Mouse (Mus musculus) midbrain, embryonic 12.5 days (tissue): ENCODE results near the gene Sdf4. TPM values are rescaled to one million over a fixed set of nuclear protein-coding genes. Genes with fewer than 3 reads are reported as not detected.
A peak's percentile ranks its signal among the peaks of the same experiment; 100 is the strongest.

Experiments
- ATAC-seq: fragments of 200-750 bp; cut with Nextera tagmentation; 2 replicates; pipeline ENCODE4 v1.8.0; 2017; ENCODE audit warnings: low read depth, moderate TSS enrichment, moderate library complexity; ENCODE audit not compliant: low FRiP score
- H3K27ac ChIP-seq: fragments of 300-500 bp; sonication (generic); replicated peaks from 2 replicates; pipeline ENCODE4 v1.5.1; 2016; ENCODE audit warnings: mild to moderate bottlenecking
- H3K27me3 ChIP-seq: fragments of 300-500 bp; sonication (generic); 2 replicates; pipeline ENCODE4 v1.6.1; 2016; ENCODE audit warnings: mild to moderate bottlenecking
- H3K36me3 ChIP-seq: fragments of 300-500 bp; sonication (generic); 2 replicates; pipeline ENCODE4 v1.6.1; 2016
- H3K4me1 ChIP-seq: fragments of 300-500 bp; sonication (generic); 2 replicates; pipeline ENCODE4 v1.6.1; 2016
- H3K4me2 ChIP-seq: fragments of 300-500 bp; sonication (generic); replicated peaks from 2 replicates; pipeline ENCODE4 v1.6.1; 2016; ENCODE audit warnings: mild to moderate bottlenecking, moderate library complexity
- H3K4me3 ChIP-seq: fragments of 300-500 bp; sonication (generic); 2 replicates; pipeline ENCODE4 v1.5.1; 2016; ENCODE audit warnings: mild to moderate bottlenecking
- H3K9ac ChIP-seq: fragments of 300-500 bp; sonication (generic); replicated peaks from 2 replicates; pipeline ENCODE4 v1.6.1; 2016; ENCODE audit warnings: mild to moderate bottlenecking, moderate library complexity
- H3K9me3 ChIP-seq: fragments of 300-500 bp; sonication (generic); 2 replicates; pipeline ENCODE4 v1.6.1; 2016; ENCODE audit warnings: mild to moderate bottlenecking
- WGBS: fragments of 180-500 bp; shearing (Covaris S2); methylation state at CpG from one replicate; pipeline ENCODE4 v1.1.7; 2016; 5-methylcytosine and 5-hydroxymethylcytosine counted together
- polyA plus RNA-seq: library from polyadenylated mRNA; unstranded; fragments of >200 nt; fragmentation: Nextera tagmentation; extraction: Ambion mirVana; gene quantifications from 2 replicates; pipeline ENCODE4 v1.2.1, GENCODE M21; 2016

Gene Sdf4
- polyA plus RNA-seq, result 120 and 130 TPM in 2 replicates

DNA sequence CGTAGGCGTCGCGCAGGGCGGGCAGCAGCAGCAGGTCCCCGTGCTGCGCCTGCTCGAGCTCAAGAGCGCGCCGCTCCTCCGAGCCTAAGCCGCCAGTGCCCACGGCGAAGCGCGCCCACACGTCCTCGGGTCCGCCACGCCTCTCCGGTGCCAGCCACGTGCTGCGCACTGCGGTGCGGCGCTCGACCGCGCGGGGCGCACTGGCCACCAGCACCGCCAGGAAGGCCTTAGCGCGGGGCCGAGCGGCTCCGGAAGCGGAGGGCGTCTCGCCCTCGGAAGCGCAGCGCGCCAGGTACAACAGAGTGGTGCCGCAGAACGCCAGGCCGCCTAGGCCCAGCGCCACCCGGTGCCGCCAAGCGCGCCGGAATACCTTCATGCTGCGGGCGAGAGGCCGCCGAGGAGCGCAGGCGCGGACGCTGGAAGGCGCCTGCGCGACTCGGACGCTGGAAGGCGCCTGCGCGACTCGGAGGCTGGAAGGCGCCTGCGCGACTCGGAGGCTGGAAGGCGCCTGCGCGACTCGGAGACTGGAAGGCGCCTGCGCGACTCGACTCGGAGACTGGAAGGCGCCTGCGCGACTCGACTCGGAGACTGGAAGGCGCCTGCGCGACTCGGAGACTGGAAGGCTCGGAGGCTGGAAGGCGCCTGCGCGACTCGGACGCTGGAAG, at the start of gene Sdf4, which contains the start of gene B3galt6:
TSS of gene Sdf4 (plus strand) at position 632 of the 665 bp plus-strand sequence.
TSS of gene B3galt6 (minus strand) at position 409 of the 665 bp plus-strand sequence.
- H3K27ac ChIP-seq, result peak within 1 kb of the TSS; percentile 84
- peaks cover 30% of the 10 kb centered on the region for H3K4me1 ChIP-seq
- H3K9ac ChIP-seq, result peak within 1 kb of the TSS; percentile 77
- H3K36me3 ChIP-seq, result peaks cover 16% of the 10 kb centered on the region
- no peaks in the 10 kb centered on the region for H3K27me3 ChIP-seq
- peak within 1 kb of the TSS; percentile 95 for H3K4me2 ChIP-seq
- peak; percentile 87 for ATAC-seq
- H3K4me3 ChIP-seq, result peak within 1 kb of the TSS; percentile 76
- WGBS, result under 1% methylated on average over 99 of the region's 99 CpGs
- H3K9me3 ChIP-seq, result no peaks in the 10 kb centered on the region

DNA sequence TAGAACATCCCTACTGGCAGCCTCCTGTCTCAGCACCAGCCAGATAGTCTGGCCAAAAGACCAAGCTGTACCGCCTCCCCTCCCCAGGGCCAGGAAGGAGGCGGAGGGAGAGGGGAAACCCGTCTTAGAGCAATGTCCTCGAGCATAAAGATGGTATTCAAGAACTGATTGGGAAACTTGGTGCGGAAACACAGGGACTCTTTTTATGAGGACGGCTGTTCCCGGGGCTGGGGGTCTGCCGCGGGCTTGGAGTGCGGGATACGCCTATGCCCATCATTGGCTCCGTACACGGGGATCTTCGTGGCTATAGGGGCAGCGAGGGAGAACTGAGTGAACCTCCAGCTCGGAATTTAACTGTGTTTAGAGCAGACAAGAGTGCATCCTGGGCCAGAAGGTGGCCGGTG, 49.6 kb upstream of the Sdf4 start:
- under 1% methylated on average over 17 of the region's 17 CpGs for WGBS
- peaks cover 21% of the 10 kb centered on the region for H3K4me1 ChIP-seq
- H3K27me3 ChIP-seq, result 0 out of 2 replicates have a peak, but pooled peaks cover 6% of the 10 kb centered on the region
- H3K9ac ChIP-seq, result peak overlapping the region; percentile 90
- peak; percentile 11; the same call in 1 of the 2 replicates for ATAC-seq
- peaks cover 23% of the 10 kb centered on the region for H3K36me3 ChIP-seq
- H3K27ac ChIP-seq, result peak overlapping the region; percentile 80
- H3K4me3 ChIP-seq, result peak overlapping the region; percentile 99
- H3K4me2 ChIP-seq, result peak overlapping the region; percentile 90
- no peaks in the 10 kb centered on the region for H3K9me3 ChIP-seq

DNA sequence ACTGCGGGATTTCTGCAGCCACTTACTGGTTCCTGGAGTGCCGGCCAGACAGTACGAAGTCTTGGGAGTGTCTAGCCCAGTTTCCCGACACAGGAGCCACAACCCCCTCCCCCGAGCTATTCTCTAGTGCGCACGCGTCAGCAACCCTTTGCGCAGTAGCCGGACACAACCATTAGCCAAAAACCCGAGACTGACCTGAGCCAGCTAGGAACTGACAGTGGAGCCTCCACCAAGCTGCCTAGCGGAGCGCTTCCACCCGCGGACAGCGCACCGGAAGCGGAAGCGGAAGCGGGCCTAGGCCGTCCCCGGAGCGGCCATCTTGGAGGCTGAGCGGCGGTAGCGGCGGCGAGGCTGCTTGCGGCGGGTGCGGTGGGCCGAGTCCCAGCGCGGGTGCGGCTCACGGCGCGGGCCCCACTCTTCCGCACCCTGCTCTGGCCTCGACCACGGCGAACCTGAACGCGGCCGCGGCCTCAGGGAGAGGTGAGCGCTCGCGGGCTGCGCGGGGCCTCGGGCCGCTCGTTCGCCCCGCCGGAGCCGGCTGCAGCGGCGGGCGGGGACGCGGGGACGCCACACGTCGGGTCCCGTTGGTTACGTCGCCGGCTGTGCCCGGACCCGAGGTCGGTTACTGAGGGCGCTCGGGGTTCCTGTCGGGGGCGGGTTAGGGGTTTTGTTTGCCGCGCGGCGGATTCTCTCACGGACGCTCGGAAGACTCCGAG, 49.0 kb upstream of the Sdf4 start, which contains the start of gene Ube2j2:
TSS of gene Ube2j2 (plus strand) at position 298 of the 716 bp plus-strand sequence.
- Histone ChIP-seq H3K27me3 (0 out of 2 replicates have a peak, but pooled peaks cover 6% of the 10 kb centered on the region), H3K4me1 (peaks cover 21% of the 10 kb centered on the region), H3K4me2 (peak within 1 kb of the TSS; percentile 90), H3K9ac (peak within 1 kb of the TSS; percentile 90), H3K36me3 (peaks cover 24% of the 10 kb centered on the region), H3K9me3 (no peaks in the 10 kb centered on the region), H3K4me3 (peak within 1 kb of the TSS; percentile 99), H3K27ac (peak within 1 kb of the TSS; percentile 80)
- peak; percentile 99 for ATAC-seq
- under 1% methylated on average over 76 of the region's 85 CpGs for WGBS

DNA sequence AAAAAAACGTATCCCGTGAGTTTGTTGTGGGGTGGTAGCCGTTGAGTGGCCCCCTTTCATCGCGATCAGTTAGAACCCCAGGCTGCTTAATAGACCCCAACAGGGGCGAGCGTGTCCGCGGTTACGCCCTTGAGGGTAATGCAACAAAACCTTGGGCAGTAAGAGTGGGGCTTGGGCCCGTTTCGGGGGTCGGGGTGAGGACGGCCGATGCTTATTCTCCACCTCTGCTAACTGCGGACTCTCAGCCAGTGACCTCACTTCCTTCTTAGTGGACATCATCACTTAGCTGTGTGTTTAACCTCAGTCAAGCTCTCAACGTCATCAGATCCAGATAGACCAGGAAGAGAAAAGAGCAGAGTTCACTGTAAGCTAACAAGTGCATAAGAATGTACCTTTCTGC, 48.4 kb upstream of the Sdf4 start:
- Histone ChIP-seq H3K9me3 (no peaks in the 10 kb centered on the region), H3K27ac (peak overlapping the region; percentile 80), H3K4me2 (peak overlapping the region; percentile 90), H3K9ac (peak overlapping the region; percentile 90), H3K4me3 (peak overlapping the region; percentile 99), H3K4me1 (peaks cover 21% of the 10 kb centered on the region), H3K36me3 (peaks cover 29% of the 10 kb centered on the region), H3K27me3 (0 out of 2 replicates have a peak, but pooled peaks cover 6% of the 10 kb centered on the region)
- ATAC-seq, result no peak
- under 1% methylated on average over 17 of the region's 17 CpGs for WGBS

DNA sequence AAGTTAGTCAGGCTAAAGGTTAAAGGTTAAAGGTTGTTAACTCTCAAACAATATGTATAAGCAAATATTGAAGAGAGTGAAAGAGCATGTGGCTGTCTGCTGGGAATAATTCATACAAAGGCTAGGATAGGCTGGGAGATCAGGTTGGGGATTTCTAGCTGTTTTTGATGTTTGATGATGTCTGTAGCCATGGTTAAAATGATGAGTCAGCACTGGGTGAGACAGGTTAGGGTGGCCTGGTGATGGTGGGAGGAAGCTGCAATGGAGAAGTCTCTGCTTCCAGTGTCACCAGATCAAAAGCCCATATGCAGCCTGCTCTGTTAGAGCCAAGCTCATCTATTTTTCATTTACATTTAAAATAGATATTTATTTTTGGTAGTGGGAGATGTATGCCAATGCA, 45.6 kb upstream of the Sdf4 start:
- Histone ChIP-seq H3K27me3 (0 out of 2 replicates have a peak, but pooled peaks cover 6% of the 10 kb centered on the region), H3K9ac (no peak overlapping the region), H3K4me2 (no peak overlapping the region), H3K36me3 (peaks cover 56% of the 10 kb centered on the region), H3K4me3 (no peak overlapping the region), H3K9me3 (no peaks in the 10 kb centered on the region), H3K27ac (no peak overlapping the region), H3K4me1 (peaks cover 21% of the 10 kb centered on the region)
- ATAC-seq, result no peak

DNA sequence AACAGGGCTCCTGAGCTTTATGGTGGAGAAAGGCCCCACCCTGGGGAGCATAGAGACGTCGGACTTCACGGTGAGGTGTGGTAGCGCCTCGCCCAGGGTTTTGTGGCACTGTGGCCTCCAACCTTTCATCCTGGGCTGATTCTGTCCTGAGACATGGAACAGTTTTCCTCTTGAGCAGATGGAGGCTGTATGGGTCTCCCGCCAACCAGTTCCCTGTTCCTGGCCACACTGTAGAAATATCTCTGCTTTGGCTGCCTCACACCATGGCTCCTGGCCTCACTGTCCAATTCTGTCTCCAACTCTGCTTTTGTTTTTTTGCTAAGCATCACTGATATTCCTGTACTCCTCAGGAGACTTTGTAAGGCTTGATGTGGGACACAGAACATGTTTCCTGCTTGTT, 37.2 kb upstream of the Sdf4 start:
- Histone ChIP-seq H3K36me3 (peaks cover 78% of the 10 kb centered on the region), H3K27me3 (no peaks in the 10 kb centered on the region), H3K4me2 (no peak overlapping the region), H3K4me3 (no peak overlapping the region), H3K27ac (no peak overlapping the region), H3K4me1 (no peaks in the 10 kb centered on the region), H3K9me3 (no peaks in the 10 kb centered on the region), H3K9ac (no peak overlapping the region)
- 95% methylated on average over 6 of the region's 6 CpGs for WGBS
- ATAC-seq, result no peak

DNA sequence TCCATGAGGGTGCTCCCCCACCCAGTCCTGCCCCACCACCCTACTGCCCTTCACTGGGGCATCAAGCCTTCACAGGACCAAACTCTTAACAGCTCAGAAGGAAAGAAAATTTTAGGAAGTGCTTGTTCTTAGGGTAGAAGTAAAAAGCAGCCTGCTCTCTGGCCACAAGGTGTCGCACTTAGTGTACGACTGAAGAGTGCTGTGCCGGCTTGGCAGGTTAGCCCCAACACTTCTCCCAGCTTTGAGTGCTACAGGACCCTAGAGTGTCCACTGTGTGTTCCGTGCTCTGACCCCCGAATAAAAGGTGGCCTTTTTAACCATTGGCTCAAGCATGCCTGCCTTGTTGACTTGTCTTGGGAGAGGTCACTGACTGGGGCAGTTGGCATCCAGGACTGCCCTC, 33.4 kb upstream of the Sdf4 start:
- no peak overlapping the region for H3K4me2 ChIP-seq
- peaks cover 49% of the 10 kb centered on the region for H3K36me3 ChIP-seq
- WGBS, result 6% methylated on average over 5 of the region's 5 CpGs
- H3K27me3 ChIP-seq, result no peaks in the 10 kb centered on the region
- no peak overlapping the region for H3K9ac ChIP-seq
- H3K27ac ChIP-seq, result no peak overlapping the region
- no peak overlapping the region for H3K4me3 ChIP-seq
- peak; percentile 38 for ATAC-seq
- peaks cover 20% of the 10 kb centered on the region for H3K4me1 ChIP-seq
- H3K9me3 ChIP-seq, result no peaks in the 10 kb centered on the region

DNA sequence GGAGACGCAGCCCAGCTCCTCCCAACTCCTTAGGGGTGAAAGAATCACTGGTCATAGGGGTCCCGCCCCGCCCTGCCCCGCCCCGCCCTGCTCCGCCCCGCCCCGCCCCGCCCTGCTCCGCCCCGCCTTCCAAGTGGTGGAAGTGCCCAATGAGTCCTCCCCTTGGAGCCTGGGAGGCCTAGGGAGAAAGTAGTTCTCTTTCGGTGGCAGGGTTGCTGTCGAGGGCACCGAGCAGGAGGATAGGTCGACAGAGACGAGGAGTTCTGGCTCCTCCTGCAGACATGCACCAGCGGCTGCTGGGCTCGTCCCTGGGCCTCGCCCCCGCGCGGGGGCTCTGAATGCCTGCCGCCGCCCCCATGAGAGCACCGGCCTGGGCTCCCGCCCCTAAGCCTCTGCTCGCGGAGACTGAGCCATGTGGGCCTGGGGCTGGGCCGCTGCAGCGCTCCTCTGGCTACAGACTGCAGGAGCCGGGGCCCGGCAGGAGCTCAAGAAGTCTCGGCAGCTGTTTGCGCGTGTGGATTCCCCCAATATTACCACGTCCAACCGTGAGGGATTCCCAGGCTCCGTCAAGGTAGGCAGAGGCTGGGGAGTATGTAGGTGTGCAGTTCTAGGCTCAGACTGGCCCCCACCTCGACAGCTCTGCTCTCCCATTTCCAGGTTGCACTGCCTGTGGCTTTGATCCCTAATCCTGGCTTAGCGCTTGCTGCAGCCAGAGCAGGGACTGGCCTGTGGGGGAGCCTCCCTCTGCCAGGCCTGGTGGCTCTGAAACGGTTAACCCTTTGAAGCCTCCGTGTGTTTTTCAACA, 30.3 kb upstream of the Sdf4 start, which contains the start of gene C1qtnf12:
TSS of gene C1qtnf12 (plus strand) at position 152 of the 805 bp plus-strand sequence.
- ATAC-seq, result peak; percentile 76
- Histone ChIP-seq H3K4me2 (peak within 1 kb of the TSS; percentile 85), H3K36me3 (peaks cover 46% of the 10 kb centered on the region), H3K9ac (peak within 1 kb of the TSS; percentile 66), H3K27ac (peak within 1 kb of the TSS; percentile 52), H3K9me3 (no peaks in the 10 kb centered on the region), H3K4me1 (peaks cover 20% of the 10 kb centered on the region), H3K27me3 (no peaks in the 10 kb centered on the region), H3K4me3 (peak within 1 kb of the TSS; percentile 45)
- WGBS, result under 1% methylated on average over 31 of the region's 42 CpGs

DNA sequence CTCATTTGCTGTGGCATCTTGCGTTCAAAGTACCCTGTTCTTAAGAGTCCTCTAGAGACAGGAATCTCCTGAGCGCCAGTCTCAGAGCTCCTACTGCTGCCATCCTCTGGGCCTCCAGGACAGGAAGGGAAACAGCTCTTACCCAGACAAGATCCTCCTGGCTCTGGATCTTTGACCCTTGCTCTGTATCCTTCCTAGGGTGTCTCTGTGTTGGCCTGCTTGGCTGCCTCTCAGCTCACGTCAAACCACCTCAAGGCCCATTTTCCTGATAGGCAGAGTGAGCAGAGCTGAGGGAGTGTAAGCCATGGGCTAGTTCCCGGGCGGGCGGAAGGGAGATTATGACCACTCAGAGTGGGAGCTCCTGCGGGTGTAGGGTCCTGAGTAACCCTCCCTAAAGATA, 29.6 kb upstream of the Sdf4 start:
- WGBS, result 46% methylated on average over 7 of the region's 7 CpGs
- Histone ChIP-seq H3K4me2 (peak overlapping the region; percentile 85), H3K27me3 (no peaks in the 10 kb centered on the region), H3K4me3 (peak overlapping the region; percentile 45; the same call in 1 of the 2 replicates), H3K9ac (peak overlapping the region; percentile 66; the same call in 1 of the 2 replicates), H3K36me3 (peaks cover 39% of the 10 kb centered on the region), H3K9me3 (no peaks in the 10 kb centered on the region), H3K4me1 (peaks cover 20% of the 10 kb centered on the region), H3K27ac (no peak overlapping the region)
- no peak for ATAC-seq

DNA sequence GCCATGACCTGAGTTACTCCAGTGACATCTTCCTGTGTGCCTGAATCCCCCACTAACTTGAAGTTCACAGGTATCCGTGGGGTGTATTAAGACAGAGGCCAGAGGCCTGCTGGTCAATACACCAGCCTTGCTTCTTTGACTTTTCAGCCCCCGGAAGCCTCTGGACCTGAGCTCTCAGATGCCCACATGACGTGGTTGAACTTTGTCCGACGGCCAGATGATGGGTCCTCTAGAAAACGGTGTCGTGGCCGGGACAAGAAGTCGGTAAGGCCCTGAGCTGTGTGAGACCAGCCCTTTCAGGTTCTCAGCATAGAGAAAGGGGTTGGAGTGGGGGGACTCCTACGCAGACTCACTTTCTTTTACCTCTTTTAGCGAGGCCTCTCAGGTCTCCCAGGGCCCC, 28.3 kb upstream of the Sdf4 start:
- Histone ChIP-seq H3K27ac (no peak overlapping the region), H3K9me3 (no peaks in the 10 kb centered on the region), H3K4me3 (no peak overlapping the region), H3K36me3 (peaks cover 33% of the 10 kb centered on the region), H3K9ac (no peak overlapping the region), H3K4me2 (no peak overlapping the region), H3K27me3 (no peaks in the 10 kb centered on the region), H3K4me1 (peaks cover 20% of the 10 kb centered on the region)
- 89% methylated on average over 11 of the region's 11 CpGs for WGBS
- ATAC-seq, result no peak

DNA sequence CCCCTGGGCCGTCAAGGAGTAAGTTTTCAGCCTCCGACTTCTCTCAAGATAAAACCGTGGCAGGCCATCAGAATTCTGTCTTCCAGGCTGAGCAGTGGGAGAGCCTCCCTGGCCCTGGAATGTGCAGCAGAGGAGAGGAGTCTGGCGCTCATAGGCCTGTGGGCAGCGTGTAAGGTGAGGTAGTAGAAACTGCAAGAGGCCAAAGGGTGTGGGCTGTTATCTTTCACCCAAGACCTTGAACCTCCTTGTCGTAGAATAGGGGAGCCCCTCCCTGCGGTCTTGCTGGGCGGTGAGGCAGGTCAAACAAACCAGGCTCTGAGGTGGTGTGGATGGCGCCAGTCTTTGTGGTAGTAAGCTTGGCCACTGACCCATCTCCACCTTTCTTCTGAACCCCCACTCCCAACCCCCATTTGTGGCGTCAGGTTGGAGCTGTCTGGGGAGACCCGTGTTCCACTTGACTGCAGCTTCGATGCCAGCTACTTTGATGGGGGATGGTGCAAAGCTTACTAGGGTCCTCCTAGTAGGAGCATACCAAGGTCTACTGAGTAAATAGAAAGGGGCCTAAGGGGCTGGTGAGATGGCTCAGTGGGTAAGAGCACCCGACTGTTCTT, 23.5 kb upstream of the Sdf4 start:
- Histone ChIP-seq H3K4me1 (0 out of 2 replicates have a peak, but pooled peaks cover 4% of the 10 kb centered on the region), H3K9ac (no peak overlapping the region), H3K27ac (no peak overlapping the region), H3K4me2 (no peak overlapping the region), H3K4me3 (no peak overlapping the region), H3K27me3 (no peaks in the 10 kb centered on the region), H3K9me3 (no peaks in the 10 kb centered on the region), H3K36me3 (peaks cover 25% of the 10 kb centered on the region)
- WGBS, result 92% methylated on average over 13 of the region's 13 CpGs
- ATAC-seq, result no peak
